Mouse (Mus musculus) limb, embryonic 14.5 days (tissue): Measurements from ENCODE around the gene Ttc17. TPM values are rescaled to one million over a fixed set of nuclear protein-coding genes. Genes with fewer than 3 reads are reported as not detected.

ENCODE experiments used
- ATAC-seq: fragments of 200-750 bp; cut with Nextera tagmentation; 2 replicates; pipeline ENCODE4 v1.8.0; 2017; ENCODE audit warnings: low read depth, moderate number of reproducible peaks, moderate TSS enrichment; ENCODE audit not compliant: low FRiP score
- DNase-seq: peaks from one replicate; pipeline ENCODE4 v3.0.0-alpha.2; 2015; ENCODE audit warnings: low spot score
- H3K27ac ChIP-seq: fragments of 300-500 bp; sonication (generic); replicated peaks from 2 replicates; pipeline ENCODE4 v1.5.1; 2014; ENCODE audit warnings: low read depth, mild to moderate bottlenecking, low read length, moderate library complexity, mixed read lengths
- H3K27me3 ChIP-seq: fragments of 300-500 bp; sonication (generic); 2 replicates; pipeline ENCODE4 v1.6.1; 2014; ENCODE audit warnings: low read length, mixed read lengths; ENCODE audit not compliant: control insufficient read depth, insufficient read depth
- H3K36me3 ChIP-seq: fragments of 300-500 bp; sonication (generic); 2 replicates; pipeline ENCODE4 v1.6.1; 2014; ENCODE audit warnings: mild to moderate bottlenecking, low read length, moderate library complexity, mixed read lengths; ENCODE audit not compliant: control insufficient read depth, insufficient read depth
- H3K4me1 ChIP-seq: fragments of 300-500 bp; sonication (generic); 2 replicates; pipeline ENCODE4 v1.6.1; 2014; ENCODE audit warnings: antibody characterized with exemption, low read length, mixed read lengths; ENCODE audit not compliant: control insufficient read depth, insufficient read depth
- H3K4me2 ChIP-seq: fragments of 300-500 bp; sonication (generic); replicated peaks from 2 replicates; pipeline ENCODE4 v1.6.1; 2014; ENCODE audit warnings: low read depth, mild to moderate bottlenecking, low read length, moderate library complexity; ENCODE audit not compliant: severe bottlenecking
- H3K4me3 ChIP-seq: fragments of 300-500 bp; sonication (generic); replicated peaks from 2 replicates; pipeline ENCODE4 v1.5.1; 2014; ENCODE audit warnings: low read length
- H3K9ac ChIP-seq: fragments of 300-500 bp; sonication (generic); 2 replicates; pipeline ENCODE4 v1.6.1; 2014; ENCODE audit warnings: mild to moderate bottlenecking, low read depth, low read length, moderate library complexity; ENCODE audit not compliant: severe bottlenecking
- H3K9me3 ChIP-seq: fragments of 300-500 bp; sonication (generic); 2 replicates; pipeline ENCODE4 v1.6.1; 2016; ENCODE audit warnings: low read length; ENCODE audit not compliant: control insufficient read depth
- POLR2A ChIP-seq: fragments of 200-500 bp; IDR thresholded peaks from 2 replicates; pipeline ENCODE4 v1.8.0; 2012; ENCODE audit warnings: inconsistent platforms, mild to moderate bottlenecking, moderate library complexity, borderline replicate concordance; ENCODE audit not compliant: insufficient read depth, insufficient read length; ENCODE audit errors: extremely low read depth
- WGBS: fragments of 180-500 bp; shearing (Covaris S2); extraction: QIAGEN DNeasy Blood & Tissue Kit; methylation state at CpG from one replicate; pipeline ENCODE4 v1.1.7; 2014; 5-methylcytosine and 5-hydroxymethylcytosine counted together
- polyA plus RNA-seq, 2 experiments: library from polyadenylated mRNA; depleted of rRNA in 1 of 2; stranded (reverse) in 1 of 2; unstranded in 1 of 2; fragments of >200 nt; fragmentation: Nextera tagmentation in 1 of 2; extraction: Ambion mirVana in 1 of 2; gene quantifications; 2 replicates each; pipeline versions ENCODE4 v1.2.1 to v1.2.3; 2012 to 2014

The Ttc17 gene
- polyA plus RNA-seq, 2 experiments: 17.8 to 18.3 TPM

DNA sequence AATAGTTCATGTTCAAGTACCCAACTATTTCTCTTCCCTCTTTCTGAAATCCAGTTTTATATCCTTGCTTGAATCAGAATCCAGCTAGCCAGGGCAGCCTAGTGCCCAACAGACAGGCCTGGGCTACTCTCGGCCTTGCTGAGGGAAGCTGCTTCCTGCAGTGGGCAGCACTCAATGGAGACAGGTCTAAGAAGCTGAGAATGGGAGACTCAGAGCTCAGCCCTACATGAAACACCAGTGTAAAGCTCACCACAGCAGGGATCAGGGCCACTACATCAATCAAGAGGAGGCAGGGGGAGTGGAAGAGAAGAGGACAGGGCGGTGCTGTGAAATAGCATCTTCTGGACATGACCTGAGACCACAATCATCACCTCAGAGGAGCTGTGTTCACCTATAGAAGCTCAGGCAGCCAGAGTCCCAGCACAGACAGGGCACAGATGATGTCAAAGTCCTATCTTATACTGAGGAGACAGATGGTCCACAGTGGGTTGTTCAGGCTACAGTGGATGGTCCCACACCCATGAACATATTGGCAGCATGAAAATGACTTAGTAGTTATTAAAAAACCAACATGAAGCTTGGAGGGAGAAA is 25.3 kb downstream of the Ttc17 start:
- no peak for DNase-seq
- H3K4me1 ChIP-seq: no peaks in the 10 kb centered on the region
- no peak overlapping the region for H3K9ac ChIP-seq
- no peaks in the 10 kb centered on the region for H3K9me3 ChIP-seq
- H3K27ac ChIP-seq: no peak overlapping the region
- H3K4me3 ChIP-seq: no peak overlapping the region
- TF ChIP-seq POLR2A: no peak
- H3K36me3 ChIP-seq: peaks cover 31% of the 10 kb centered on the region
- WGBS: 78% methylated on average over 2 of the region's 2 CpGs
- H3K27me3 ChIP-seq: no peaks in the 10 kb centered on the region
- no peak overlapping the region for H3K4me2 ChIP-seq
- no peak for ATAC-seq

DNA sequence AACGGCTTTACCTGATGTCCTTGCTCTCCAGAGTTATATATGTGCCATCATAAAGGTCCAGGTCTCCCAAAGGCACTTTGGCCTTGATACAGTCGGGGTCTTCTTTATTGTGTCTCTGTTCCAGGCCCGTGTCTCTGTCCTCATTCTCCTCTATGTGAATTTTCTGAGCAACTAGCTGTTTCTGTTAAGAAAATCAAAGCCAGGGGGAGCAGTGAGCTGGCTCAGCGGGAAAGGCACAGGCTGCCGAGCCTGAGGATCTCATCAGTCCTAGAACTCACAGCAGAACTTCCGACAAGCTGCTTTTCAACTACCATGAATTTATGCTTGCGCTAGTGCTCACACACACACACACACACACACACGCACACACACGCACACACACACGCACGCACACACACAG is 27.8 kb downstream of the Ttc17 start:
- H3K4me2 ChIP-seq: no peak overlapping the region
- TF ChIP-seq POLR2A: no peak
- H3K9me3 ChIP-seq: no peaks in the 10 kb centered on the region
- H3K27ac ChIP-seq: no peak overlapping the region
- H3K27me3 ChIP-seq: no peaks in the 10 kb centered on the region
- peaks cover 46% of the 10 kb centered on the region for H3K36me3 ChIP-seq
- no peaks in the 10 kb centered on the region for H3K4me1 ChIP-seq
- no peak for ATAC-seq
- DNase-seq: no peak
- H3K9ac ChIP-seq: no peak overlapping the region
- WGBS: 81% methylated on average over 11 of the region's 11 CpGs
- H3K4me3 ChIP-seq: no peak overlapping the region

DNA sequence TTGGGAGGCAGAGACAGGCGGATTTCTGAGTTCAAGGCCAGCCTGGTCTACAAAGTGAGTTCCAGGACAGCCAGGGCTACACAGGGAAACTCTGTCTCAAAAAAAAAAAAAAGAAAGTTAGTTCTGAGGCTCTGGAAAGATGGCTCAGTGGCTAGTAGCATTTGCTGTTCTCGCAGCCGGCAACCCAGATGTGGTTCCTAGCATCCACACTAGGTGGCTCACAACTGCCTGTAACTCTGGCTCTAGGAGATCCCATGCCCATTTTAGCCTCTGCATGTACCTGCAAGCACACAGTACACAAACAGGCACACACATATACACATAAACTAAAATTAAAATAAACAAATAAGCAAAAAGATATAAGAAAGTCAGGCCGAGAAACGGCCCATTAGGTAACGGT is 35.4 kb downstream of the Ttc17 start:
- Histone ChIP-seq H3K4me3 (no peak overlapping the region), H3K27me3 (no peaks in the 10 kb centered on the region), H3K36me3 (peaks cover 76% of the 10 kb centered on the region), H3K27ac (no peak overlapping the region), H3K4me2 (no peak overlapping the region), H3K9me3 (no peaks in the 10 kb centered on the region), H3K4me1 (no peaks in the 10 kb centered on the region), H3K9ac (no peak overlapping the region)
- no peak for DNase-seq
- no peak for ATAC-seq
- 92% methylated on average over 6 of the region's 6 CpGs for WGBS
- no peak for TF ChIP-seq POLR2A

DNA sequence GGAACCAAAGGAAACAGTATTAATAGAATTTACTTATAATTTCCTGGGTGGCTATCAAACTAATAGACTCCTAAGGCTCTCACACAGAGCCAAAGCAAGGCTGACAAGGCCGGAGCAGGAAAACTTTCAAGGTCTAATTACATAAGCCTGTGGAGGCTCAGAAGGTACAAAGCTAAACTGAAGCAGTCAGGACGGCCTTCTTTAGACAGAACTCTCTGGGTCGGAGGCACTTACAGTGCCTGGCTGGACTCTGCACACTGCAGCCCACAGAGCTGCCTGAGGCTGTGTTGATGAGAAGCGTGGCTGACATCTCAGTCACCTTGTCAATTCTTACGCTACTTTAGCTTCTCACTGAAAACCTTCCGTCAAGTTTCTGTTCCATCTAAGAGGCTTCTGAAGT is 42.7 kb downstream of the Ttc17 start:
- Histone ChIP-seq H3K4me2 (no peak overlapping the region), H3K4me3 (no peak overlapping the region), H3K27ac (no peak overlapping the region), H3K9me3 (no peaks in the 10 kb centered on the region), H3K36me3 (peaks cover 80% of the 10 kb centered on the region), H3K4me1 (no peaks in the 10 kb centered on the region), H3K27me3 (no peaks in the 10 kb centered on the region), H3K9ac (no peak overlapping the region)
- TF ChIP-seq POLR2A: no peak
- 93% methylated on average over 6 of the region's 6 CpGs for WGBS
- DNase-seq (no peak), ATAC-seq (no peak)

- no peak for TF ChIP-seq POLR2A
- Histone ChIP-seq H3K4me2 (no peak overlapping the region), H3K4me1 (no peaks in the 10 kb centered on the region), H3K4me3 (no peak overlapping the region), H3K9me3 (no peaks in the 10 kb centered on the region), H3K27me3 (no peaks in the 10 kb centered on the region), H3K36me3 (peaks cover 88% of the 10 kb centered on the region), H3K9ac (no peak overlapping the region), H3K27ac (no peak overlapping the region)
- DNase-seq (no peak), ATAC-seq (no peak)
- 86% methylated on average over 4 of the region's 4 CpGs for WGBS
These were observed 46.0 kb downstream of the Ttc17 start for GRCm38 (mm10) chr2:94360398-94360973.

- DNase-seq (no peak), ATAC-seq (no peak)
- 73% methylated on average over 6 of the region's 6 CpGs for WGBS
- Histone ChIP-seq H3K9me3 (no peaks in the 10 kb centered on the region), H3K27me3 (no peaks in the 10 kb centered on the region), H3K36me3 (peaks cover 7% of the 10 kb centered on the region), H3K27ac (no peak overlapping the region), H3K4me1 (no peaks in the 10 kb centered on the region), H3K4me3 (no peak overlapping the region), H3K9ac (no peak overlapping the region), H3K4me2 (no peak overlapping the region)
- TF ChIP-seq POLR2A: no peak
These were observed 58.3 kb downstream of the Ttc17 start for GRCm38 (mm10) chr2:94348165-94348591.
